Mouse (Mus musculus): ENCODE measurements around the gene Kcnma1. TPM values are rescaled to one million over a fixed set of nuclear protein-coding genes. Genes with fewer than 3 reads are reported as not detected.

Kcnma1 gene
- polyA plus RNA-seq, 1 experiment from 2014 or later = 7.8 TPM

GRCm38 (mm10) chr14:23645361-23646063, 368.8 kb downstream of the Kcnma1 start:
- H3K4me2 ChIP-seq = no peak overlapping the region
- no peaks in the 10 kb centered on the region for H3K27me3 ChIP-seq
- 74% methylated on average over 9 of the region's 9 CpGs for WGBS
- ATAC-seq (ENCODE audit: insufficient number of reproducible peaks, low FRiP score, low TSS enrichment, low read depth) = no peak
- no peaks in the 10 kb centered on the region for H3K4me1 ChIP-seq
- H3K36me3 ChIP-seq = no peaks in the 10 kb centered on the region
- no peak overlapping the region for H3K4me3 ChIP-seq
- H3K27ac ChIP-seq = no peak overlapping the region
- H3K9me3 ChIP-seq = no peaks in the 10 kb centered on the region
- H3K9ac ChIP-seq = no peak overlapping the region

GRCm38 (mm10) chr14:23643162-23643561, 371.1 kb downstream of the Kcnma1 start:
- H3K9ac ChIP-seq = no peak overlapping the region
- H3K36me3 ChIP-seq = no peaks in the 10 kb centered on the region
- no peaks in the 10 kb centered on the region for H3K27me3 ChIP-seq
- H3K4me3 ChIP-seq = no peak overlapping the region
- ATAC-seq (ENCODE audit: insufficient number of reproducible peaks, low FRiP score, low TSS enrichment, low read depth) = no peak
- 29% methylated on average over 3 of the region's 3 CpGs for WGBS
- H3K27ac ChIP-seq = no peak overlapping the region
- H3K4me1 ChIP-seq = peaks cover 5% of the 10 kb centered on the region; the same call in 1 of the 2 replicates
- H3K9me3 ChIP-seq = no peaks in the 10 kb centered on the region
- H3K4me2 ChIP-seq = no peak overlapping the region

GRCm38 (mm10) chr14:23640665-23641064, 373.6 kb downstream of the Kcnma1 start:
- H3K27me3 ChIP-seq = no peaks in the 10 kb centered on the region
- no peaks in the 10 kb centered on the region for H3K36me3 ChIP-seq
- no peak overlapping the region for H3K4me3 ChIP-seq
- no peak overlapping the region for H3K4me2 ChIP-seq
- H3K9me3 ChIP-seq = no peaks in the 10 kb centered on the region
- peaks cover 11% of the 10 kb centered on the region for H3K4me1 ChIP-seq
- H3K27ac ChIP-seq = peak overlapping the region; percentile 1; the same call in 1 of the 2 replicates
- 33% methylated on average over 2 of the region's 2 CpGs for WGBS
- ATAC-seq (ENCODE audit: insufficient number of reproducible peaks, low FRiP score, low TSS enrichment, low read depth) = no peak
- no peak overlapping the region for H3K9ac ChIP-seq

- H3K4me3 ChIP-seq = no peak overlapping the region
- no peak overlapping the region for H3K4me2 ChIP-seq
- no peaks in the 10 kb centered on the region for H3K36me3 ChIP-seq
- peak overlapping the region; percentile 47 for H3K27ac ChIP-seq
- no peaks in the 10 kb centered on the region for H3K27me3 ChIP-seq
- no peak overlapping the region for H3K9ac ChIP-seq
- no peaks in the 10 kb centered on the region for H3K9me3 ChIP-seq
- H3K4me1 ChIP-seq = peaks cover 12% of the 10 kb centered on the region
- 25% methylated on average over 3 of the region's 3 CpGs for WGBS
- ATAC-seq (ENCODE audit: insufficient number of reproducible peaks, low FRiP score, low TSS enrichment, low read depth) = peak; percentile 65; the same call in 1 of the 2 replicates
These were observed 376.1 kb downstream of the Kcnma1 start for GRCm38 (mm10) chr14:23638078-23638695.

- H3K4me1 ChIP-seq = peaks cover 12% of the 10 kb centered on the region
- no peak overlapping the region for H3K27ac ChIP-seq
- H3K4me3 ChIP-seq = no peak overlapping the region
- H3K4me2 ChIP-seq = no peak overlapping the region
- H3K9ac ChIP-seq = no peak overlapping the region
- WGBS = 42% methylated on average over 4 of the region's 4 CpGs
- no peaks in the 10 kb centered on the region for H3K36me3 ChIP-seq
- no peak for ATAC-seq (ENCODE audit: insufficient number of reproducible peaks, low FRiP score, low TSS enrichment, low read depth)
- no peaks in the 10 kb centered on the region for H3K27me3 ChIP-seq
- no peaks in the 10 kb centered on the region for H3K9me3 ChIP-seq
These were observed 378.4 kb downstream of the Kcnma1 start for GRCm38 (mm10) chr14:23635903-23636302.

GRCm38 (mm10) chr14:23633011-23633595, 381.2 kb downstream of the Kcnma1 start:
- Histone ChIP-seq H3K4me2 (no peak overlapping the region), H3K4me1 (peaks cover 7% of the 10 kb centered on the region), H3K9me3 (no peaks in the 10 kb centered on the region), H3K27me3 (no peaks in the 10 kb centered on the region), H3K36me3 (no peaks in the 10 kb centered on the region), H3K27ac (no peak overlapping the region), H3K4me3 (no peak overlapping the region), H3K9ac (no peak overlapping the region)
- no peak for ATAC-seq (ENCODE audit: insufficient number of reproducible peaks, low FRiP score, low TSS enrichment, low read depth)
- WGBS = 85% methylated on average over 5 of the region's 5 CpGs

GRCm38 (mm10) chr14:23626925-23627324, 387.4 kb downstream of the Kcnma1 start:
- peaks cover 12% of the 10 kb centered on the region for H3K4me1 ChIP-seq
- H3K4me3 ChIP-seq = no peak overlapping the region
- WGBS = 30% methylated on average over 6 of the region's 6 CpGs
- H3K9ac ChIP-seq = no peak overlapping the region
- H3K36me3 ChIP-seq = no peaks in the 10 kb centered on the region
- no peaks in the 10 kb centered on the region for H3K9me3 ChIP-seq
- H3K27ac ChIP-seq = no peak overlapping the region
- no peak for ATAC-seq (ENCODE audit: insufficient number of reproducible peaks, low FRiP score, low TSS enrichment, low read depth)
- H3K4me2 ChIP-seq = no peak overlapping the region
- no peaks in the 10 kb centered on the region for H3K27me3 ChIP-seq

- 26% methylated on average over 2 of the region's 2 CpGs for WGBS
- no peak for ATAC-seq (ENCODE audit: insufficient number of reproducible peaks, low FRiP score, low TSS enrichment, low read depth)
These were observed 388.2 kb downstream of the Kcnma1 start for GRCm38 (mm10) chr14:23626114-23626513.

GRCm38 (mm10) chr14:23625436-23625835, 388.9 kb downstream of the Kcnma1 start:
- Histone ChIP-seq H3K27ac (no peak overlapping the region), H3K9ac (no peak overlapping the region), H3K4me1 (peaks cover 12% of the 10 kb centered on the region), H3K27me3 (no peaks in the 10 kb centered on the region), H3K36me3 (no peaks in the 10 kb centered on the region), H3K4me2 (no peak overlapping the region), H3K9me3 (no peaks in the 10 kb centered on the region), H3K4me3 (no peak overlapping the region)
- no peak for ATAC-seq (ENCODE audit: insufficient number of reproducible peaks, low FRiP score, low TSS enrichment, low read depth)
- 94% methylated on average over 6 of the region's 6 CpGs for WGBS

More at GRCm38 (mm10) chr14:23626114-23626513, 388.2 kb downstream of the Kcnma1 start:
- Histone ChIP-seq H3K36me3 (no peaks in the 10 kb centered on the region), H3K9ac (no peak overlapping the region), H3K27ac (0 out of 2 replicates have a peak overlapping the region, but pooled peaks have one; percentile 18), H3K27me3 (no peaks in the 10 kb centered on the region), H3K4me1 (peaks cover 12% of the 10 kb centered on the region), H3K4me2 (no peak overlapping the region), H3K9me3 (no peaks in the 10 kb centered on the region), H3K4me3 (no peak overlapping the region)

GRCm38 (mm10) chr14:23624455-23624854, 389.8 kb downstream of the Kcnma1 start:
- H3K4me1 ChIP-seq = peaks cover 12% of the 10 kb centered on the region
- no peaks in the 10 kb centered on the region for H3K27me3 ChIP-seq
- no peaks in the 10 kb centered on the region for H3K36me3 ChIP-seq
- ATAC-seq (ENCODE audit: insufficient number of reproducible peaks, low FRiP score, low TSS enrichment, low read depth) = no peak
- H3K9me3 ChIP-seq = no peaks in the 10 kb centered on the region
- H3K4me3 ChIP-seq = no peak overlapping the region
- no peak overlapping the region for H3K27ac ChIP-seq
- H3K4me2 ChIP-seq = no peak overlapping the region
- 70% methylated on average over 1 of the region's 1 CpGs for WGBS
- H3K9ac ChIP-seq = no peak overlapping the region

- WGBS = 84% methylated on average over 2 of the region's 2 CpGs
- Histone ChIP-seq H3K36me3 (no peaks in the 10 kb centered on the region), H3K4me3 (no peak overlapping the region), H3K4me2 (no peak overlapping the region), H3K27ac (no peak overlapping the region), H3K4me1 (no peaks in the 10 kb centered on the region), H3K9me3 (no peaks in the 10 kb centered on the region), H3K27me3 (no peaks in the 10 kb centered on the region), H3K9ac (no peak overlapping the region)
- no peak for ATAC-seq (ENCODE audit: insufficient number of reproducible peaks, low FRiP score, low TSS enrichment, low read depth)
These were observed 393.6 kb downstream of the Kcnma1 start for GRCm38 (mm10) chr14:23620685-23621084.

- Histone ChIP-seq H3K4me1 (peaks cover 6% of the 10 kb centered on the region), H3K27me3 (no peaks in the 10 kb centered on the region), H3K4me2 (no peak overlapping the region), H3K9me3 (no peaks in the 10 kb centered on the region), H3K36me3 (no peaks in the 10 kb centered on the region), H3K4me3 (no peak overlapping the region), H3K27ac (no peak overlapping the region), H3K9ac (no peak overlapping the region)
- ATAC-seq (ENCODE audit: insufficient number of reproducible peaks, low FRiP score, low TSS enrichment, low read depth) = no peak
- 82% methylated on average over 2 of the region's 2 CpGs for WGBS
These were observed 395.3 kb downstream of the Kcnma1 start for GRCm38 (mm10) chr14:23618973-23619372.
